Mouse (Mus musculus) kidney, postnatal 14 days (tissue): ENCODE data around the gene Fbxo10.

Experiments
- DNase-seq: peaks from one replicate; pipeline ENCODE4 v3.0.0; 2022; ENCODE audit warnings: mixed read lengths

Gene Fbxo10

GRCm38 (mm10) chr4:45047286-45047887, 37.0 kb downstream of the Fbxo10 start:
- no peak for DNase-seq

- DNase-seq, result no peak
These were observed 37.7 kb downstream of the Fbxo10 start for GRCm38 (mm10) chr4:45046679-45047078.

- DNase-seq, result peak; percentile 36
These were observed 43.6 kb downstream of the Fbxo10 start for GRCm38 (mm10) chr4:45040795-45041194.

GRCm38 (mm10) chr4:45039546-45039945, 44.9 kb downstream of the Fbxo10 start:
- peak; percentile 19 for DNase-seq

- peak; percentile 19 for DNase-seq
These were observed 45.5 kb downstream of the Fbxo10 start for GRCm38 (mm10) chr4:45038879-45039278.

- DNase-seq, result no peak
These were observed 46.7 kb downstream of the Fbxo10 start for GRCm38 (mm10) chr4:45037455-45038410.

- no peak for DNase-seq
These were observed 47.8 kb downstream of the Fbxo10 start for GRCm38 (mm10) chr4:45036571-45036970.

- no peak for DNase-seq
These were observed 48.4 kb downstream of the Fbxo10 start for GRCm38 (mm10) chr4:45036048-45036447.

GRCm38 (mm10) chr4:45034693-45035628, 49.4 kb downstream of the Fbxo10 start:
- peak; percentile 84 for DNase-seq

GRCm38 (mm10) chr4:45032586-45032985, 51.8 kb downstream of the Fbxo10 start:
- no peak for DNase-seq

GRCm38 (mm10) chr4:45026459-45026858, 57.9 kb downstream of the Fbxo10 start:
- DNase-seq, result no peak

- no peak for DNase-seq
These were observed 65.4 kb downstream of the Fbxo10 start for GRCm38 (mm10) chr4:45019009-45019408.

- peak; percentile 96 for DNase-seq
These were observed 65.9 kb downstream of the Fbxo10 start, which contains the start of gene Polr1e for GRCm38 (mm10) chr4:45018452-45018980. Polr1e (plus strand) TSS chr4:45018583.

- peak; percentile 73 for DNase-seq
These were observed 68.8 kb downstream of the Fbxo10 start for GRCm38 (mm10) chr4:45015615-45016014.

GRCm38 (mm10) chr4:45013537-45013936, 70.9 kb downstream of the Fbxo10 start:
- no peak for DNase-seq

- DNase-seq, result no peak
These were observed 71.4 kb downstream of the Fbxo10 start for GRCm38 (mm10) chr4:45013031-45013431.

GRCm38 (mm10) chr4:45012105-45012975, 72.1 kb downstream of the Fbxo10 start, which contains the start of gene Zbtb5:
Zbtb5 (minus strand) TSS chr4:45012412.
- DNase-seq, result peak; percentile 100

GRCm38 (mm10) chr4:45011581-45012104, 72.8 kb downstream of the Fbxo10 start:
- no peak for DNase-seq

GRCm38 (mm10) chr4:45010806-45011415, 73.5 kb downstream of the Fbxo10 start:
- peak; percentile 48 for DNase-seq

GRCm38 (mm10) chr4:45005452-45005851, 79.0 kb downstream of the Fbxo10 start:
- DNase-seq, result peak; percentile 59

GRCm38 (mm10) chr4:45000001-45000400, 84.4 kb downstream of the Fbxo10 start:
- DNase-seq, result no peak
